Mouse (Mus musculus) heart, adult 2 months (tissue): ENCODE measurements at regions not wholly inside any gene's neighbourhood (a gene's known extent, or its start where the extent isn't known, plus 50 kb on each side); places are given as distances from the start of the nearest gene placed in this dataset.

ENCODE experiments used
- DNase-seq, 2 experiments: peaks; one replicate each; pipeline ENCODE4 v3.0.0; 2021
- H3K27ac ChIP-seq: fragments of 200-600 bp; 2 replicates; pipeline ENCODE4 v1.8.1; 2022
- H3K27me3 ChIP-seq: fragments of 200-500 bp; 2 replicates; pipeline ENCODE4 v1.6.1; 2012; ENCODE audit warnings: mild to moderate bottlenecking, low read length, inconsistent platforms, mixed read lengths; ENCODE audit not compliant: control insufficient read depth, insufficient read depth
- H3K36me3 ChIP-seq: fragments of 200-500 bp; 2 replicates; pipeline ENCODE4 v1.6.1; 2012; ENCODE audit warnings: low read length, inconsistent platforms; ENCODE audit not compliant: control insufficient read depth, insufficient read depth
- H3K4me1 ChIP-seq: fragments of 200-500 bp; 2 replicates; pipeline ENCODE4 v1.6.1; 2011; ENCODE audit warnings: low read length; ENCODE audit not compliant: control insufficient read depth, insufficient read depth
- H3K4me3 ChIP-seq: fragments of 200-600 bp; 2 replicates; pipeline ENCODE4 v1.8.1; 2022
- H3K79me2 ChIP-seq: fragments of 200-500 bp; replicated peaks from 2 replicates; pipeline ENCODE4 v1.6.1; 2012; ENCODE audit warnings: mild to moderate bottlenecking, inconsistent platforms, low read length, moderate library complexity, mixed read lengths; ENCODE audit not compliant: control insufficient read depth, insufficient read depth
- H3K9ac ChIP-seq: fragments of 200-500 bp; 2 replicates; pipeline ENCODE4 v1.6.1; 2012; ENCODE audit warnings: low read depth, mild to moderate bottlenecking, control low read depth, inconsistent platforms, low read length, mixed read lengths
- CTCF ChIP-seq: fragments of 200-600 bp; IDR thresholded peaks from 2 replicates; pipeline ENCODE4 v1.8.1; 2022; ENCODE audit warnings: antibody characterized with exemption, mild to moderate bottlenecking, moderate library complexity
- EP300 ChIP-seq: fragments of 200-500 bp; IDR thresholded peaks from 2 replicates; pipeline ENCODE4 v1.6.1; 2011; ENCODE audit warnings: low read depth, low read length, control low read depth; ENCODE audit not compliant: insufficient read depth
- POLR2A ChIP-seq: fragments of 200-500 bp; IDR thresholded peaks from 2 replicates; pipeline ENCODE4 v1.6.1; 2011; ENCODE audit warnings: mild to moderate bottlenecking, low read depth, low read length, control low read depth; ENCODE audit not compliant: insufficient read depth
- WGBS: fragments of 180-500 bp; shearing (Covaris S2); methylation state at CpG from one replicate; pipeline ENCODE4 v1.1.7; 2018; 5-methylcytosine and 5-hydroxymethylcytosine counted together
- intact Hi-C: fragments of 180-260 bp; cut with DNase I; formaldehyde crosslinking; loops from one replicate; pipeline ENCODE4 v1.15.1; 2025

DNA sequence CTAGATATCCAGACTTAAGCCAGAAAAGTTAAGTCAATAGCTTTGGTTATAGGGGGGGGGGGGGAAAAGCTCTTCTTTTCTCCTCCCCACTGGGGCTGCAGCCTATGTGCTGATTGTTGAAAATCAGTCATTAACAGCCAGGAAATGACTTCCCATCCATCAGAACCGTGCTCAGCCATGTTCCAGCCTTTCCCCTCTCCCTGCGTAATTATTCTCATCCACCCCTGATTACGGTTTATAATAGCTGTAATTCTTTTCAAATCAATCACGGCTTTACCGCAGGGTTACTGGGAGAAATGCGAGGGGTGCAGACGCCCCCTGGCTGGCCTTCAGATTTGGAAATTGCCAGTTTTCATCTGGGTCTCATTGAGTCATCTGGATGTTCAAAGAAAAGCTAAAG is 270.8 kb upstream of the Npvf start:
- peaks cover 2% of the 10 kb centered on the region; the same call in 1 of the 2 replicates for H3K27me3 ChIP-seq
- no peak overlapping the region for H3K27ac ChIP-seq
- 67% methylated on average over 7 of the region's 7 CpGs for WGBS
- no peak overlapping the region for H3K4me3 ChIP-seq
- no peak overlapping the region for H3K9ac ChIP-seq
- no peaks in the 10 kb centered on the region for H3K4me1 ChIP-seq
- intact Hi-C loops: no loop called here
- H3K79me2 ChIP-seq: no peaks in the 10 kb centered on the region
- no peak for DNase-seq
- no peaks in the 10 kb centered on the region for H3K36me3 ChIP-seq
- TF ChIP-seq CTCF (no peak), EP300 (no peak), POLR2A (no peak)

DNA sequence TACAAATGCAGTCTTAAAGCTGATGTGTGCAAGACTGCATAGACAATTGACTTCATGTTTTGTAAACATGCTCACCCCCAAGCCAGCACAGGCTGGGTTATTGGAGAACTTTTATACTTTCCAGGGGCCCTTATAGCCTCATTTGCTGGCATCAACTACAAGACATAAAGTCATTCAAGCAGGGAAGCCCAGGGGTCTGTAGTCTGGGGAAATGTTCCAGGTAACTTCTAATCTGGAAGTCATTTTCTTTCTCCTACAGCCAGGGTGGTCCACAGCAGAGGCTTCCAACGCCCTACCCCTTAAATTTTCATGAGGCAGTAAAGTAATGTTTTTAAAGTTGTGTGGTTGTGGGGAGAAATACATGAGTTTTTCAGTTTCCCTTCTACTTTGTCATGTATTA is 272.1 kb upstream of the Npvf start:
- intact Hi-C loops: no loop called here
- no peak for DNase-seq
- Histone ChIP-seq H3K27ac (no peak overlapping the region), H3K36me3 (no peaks in the 10 kb centered on the region), H3K9ac (no peak overlapping the region), H3K27me3 (peaks cover 2% of the 10 kb centered on the region; the same call in 1 of the 2 replicates), H3K4me3 (no peak overlapping the region), H3K79me2 (no peaks in the 10 kb centered on the region), H3K4me1 (no peaks in the 10 kb centered on the region)
- 81% methylated on average over 1 of the region's 1 CpGs for WGBS
- no peak for TF ChIP-seq EP300
- no peak for TF ChIP-seq CTCF
- TF ChIP-seq POLR2A: no peak

DNA sequence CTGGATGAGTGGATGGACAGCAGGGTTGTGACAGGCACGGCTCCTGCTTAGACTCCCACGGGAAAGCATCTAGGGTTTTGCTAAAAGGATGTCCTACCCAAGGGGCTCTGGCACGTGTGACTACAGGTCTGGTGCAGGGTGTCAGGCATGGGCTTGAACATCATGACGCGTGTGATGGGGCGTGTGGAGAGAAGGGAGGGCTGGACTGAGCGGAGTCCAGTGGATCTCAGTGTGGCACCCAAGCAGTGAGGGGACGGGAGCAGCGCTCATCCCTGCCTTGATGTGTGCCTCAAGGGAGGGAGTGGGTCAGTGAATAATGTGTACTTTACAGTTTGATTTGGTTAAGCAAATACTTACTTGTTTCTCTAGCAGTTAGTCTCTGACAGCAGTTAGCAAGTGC is 275.3 kb upstream of the Npvf start:
- no peak overlapping the region for H3K9ac ChIP-seq
- H3K27ac ChIP-seq: no peak overlapping the region
- H3K4me3 ChIP-seq: no peak overlapping the region
- no peaks in the 10 kb centered on the region for H3K79me2 ChIP-seq
- H3K4me1 ChIP-seq: no peaks in the 10 kb centered on the region
- H3K36me3 ChIP-seq: no peaks in the 10 kb centered on the region
- H3K27me3 ChIP-seq: no peaks in the 10 kb centered on the region
- intact Hi-C loops: no loop called here
- no peak for TF ChIP-seq CTCF
- TF ChIP-seq EP300: no peak
- no peak for TF ChIP-seq POLR2A
- 72% methylated on average over 9 of the region's 9 CpGs for WGBS
- no peak for DNase-seq

DNA sequence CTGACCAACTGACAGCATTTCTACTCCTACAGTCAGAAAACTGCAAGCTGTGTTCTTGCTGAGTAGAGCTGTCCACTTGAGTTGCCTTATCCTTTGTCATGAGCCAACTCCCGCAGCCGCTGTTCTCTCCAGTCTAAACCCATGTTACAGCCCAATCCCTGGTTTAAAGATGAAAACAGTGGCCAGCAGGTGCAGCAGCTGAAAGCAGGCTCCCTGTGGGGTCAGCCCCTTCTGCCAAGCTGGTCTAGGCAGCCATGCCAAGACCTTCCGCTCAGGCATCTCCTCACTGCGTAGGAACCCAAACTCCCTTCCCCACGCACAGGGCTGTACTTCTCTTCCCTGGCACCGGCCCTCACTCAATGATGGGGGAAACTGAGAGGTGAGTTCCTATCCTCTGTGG is 279.3 kb upstream of the Npvf start:
- WGBS: 87% methylated on average over 6 of the region's 6 CpGs
- intact Hi-C loops: no loop called here

DNA sequence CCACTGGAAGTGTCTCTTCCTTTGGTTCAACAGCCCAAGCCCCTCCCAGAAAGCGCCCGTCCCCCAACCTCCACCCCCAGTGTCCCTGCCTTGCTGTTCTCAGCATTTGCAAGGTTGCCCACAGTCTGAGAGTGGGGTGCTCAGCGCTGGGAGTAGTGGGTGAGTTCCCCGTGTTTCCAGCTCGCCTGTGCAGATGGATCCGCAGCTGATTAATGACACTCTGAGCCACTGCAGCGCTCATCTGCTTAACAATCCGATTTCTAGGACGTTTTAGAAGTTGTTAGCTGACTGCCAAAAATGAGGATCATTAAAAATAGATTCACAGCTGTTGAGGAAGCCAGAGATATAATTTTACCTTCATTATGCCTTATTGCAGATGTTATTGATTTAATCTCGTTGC is 280.0 kb upstream of the Npvf start:
- 0 out of 2 replicates have a peak, but pooled peaks cover 1% of the 10 kb centered on the region for H3K27me3 ChIP-seq

More for the DNA sequence above, 279.3 kb upstream of the Npvf start:
- Histone ChIP-seq H3K36me3 (no peaks in the 10 kb centered on the region), H3K27me3 (0 out of 2 replicates have a peak, but pooled peaks cover 1% of the 10 kb centered on the region), H3K79me2 (no peaks in the 10 kb centered on the region), H3K27ac (no peak overlapping the region), H3K4me3 (no peak overlapping the region), H3K4me1 (no peaks in the 10 kb centered on the region), H3K9ac (no peak overlapping the region)
- no peak for TF ChIP-seq CTCF
- DNase-seq: no peak

DNA sequence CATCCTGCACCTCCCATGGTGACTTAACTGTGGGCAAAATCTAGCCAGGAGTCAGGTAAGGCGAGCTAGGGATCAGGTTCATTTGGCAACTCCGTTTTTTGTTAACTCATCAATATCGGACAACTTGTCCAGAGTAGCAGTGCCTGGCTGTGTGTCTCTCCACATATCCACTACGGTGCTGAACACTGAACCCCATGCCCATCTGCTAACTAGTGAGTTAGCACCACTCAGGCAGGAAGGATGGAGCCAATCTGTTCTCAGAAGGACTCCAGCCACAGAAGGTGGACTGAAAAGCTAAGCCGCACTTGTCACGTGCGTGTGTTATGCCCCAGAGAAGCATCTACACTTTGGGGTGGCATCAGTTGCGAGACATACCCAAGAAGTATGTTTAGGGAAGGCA is 282.1 kb upstream of the Npvf start:
- Histone ChIP-seq H3K4me1 (peaks cover 1% of the 10 kb centered on the region; the same call in 1 of the 2 replicates), H3K9ac (no peak overlapping the region), H3K79me2 (no peaks in the 10 kb centered on the region), H3K27me3 (0 out of 2 replicates have a peak, but pooled peaks cover 1% of the 10 kb centered on the region), H3K27ac (no peak overlapping the region), H3K4me3 (no peak overlapping the region), H3K36me3 (no peaks in the 10 kb centered on the region)
- no peak for DNase-seq
- WGBS: 80% methylated on average over 8 of the region's 8 CpGs
- no peak for TF ChIP-seq CTCF
- TF ChIP-seq EP300: no peak
- no peak for TF ChIP-seq POLR2A
- intact Hi-C loops: no loop called here

More for the DNA sequence above, 280.0 kb upstream of the Npvf start:
- Histone ChIP-seq H3K9ac (no peak overlapping the region), H3K4me3 (no peak overlapping the region), H3K36me3 (no peaks in the 10 kb centered on the region), H3K79me2 (no peaks in the 10 kb centered on the region), H3K4me1 (peaks cover 1% of the 10 kb centered on the region; the same call in 1 of the 2 replicates), H3K27ac (no peak overlapping the region)
- WGBS: 68% methylated on average over 10 of the region's 10 CpGs
- intact Hi-C loops: no loop called here
- DNase-seq: no peak
- TF ChIP-seq CTCF (no peak), POLR2A (no peak)

DNA sequence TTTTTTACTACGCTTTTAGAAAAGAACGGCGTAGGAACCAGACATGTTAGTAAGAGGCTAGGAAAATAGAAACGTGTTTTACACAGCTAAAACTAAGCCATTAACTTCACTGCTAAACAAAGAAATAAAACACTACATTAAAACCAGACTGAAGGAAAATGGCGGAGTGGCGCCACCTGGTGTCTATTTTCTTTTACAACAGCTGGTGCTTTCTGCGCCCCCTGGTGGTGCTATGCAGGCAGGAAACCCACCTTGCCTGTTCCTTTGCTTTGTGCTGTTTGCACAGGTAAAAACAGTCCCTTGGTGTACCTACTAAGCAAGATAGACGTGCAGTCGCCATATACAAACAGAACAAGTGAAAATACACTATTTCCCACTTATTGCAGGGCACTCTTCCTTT is 282.9 kb upstream of the Npvf start:
- peaks cover 1% of the 10 kb centered on the region for H3K4me1 ChIP-seq
- intact Hi-C loops: loop anchor here (1.0 kb wide), 2 partner anchors 129 to 258 kb away; no protein-coding TSS in a partner anchor
- H3K4me3 ChIP-seq: no peak overlapping the region
- peak; percentile 54 to 82 for DNase-seq
- no peak overlapping the region for H3K9ac ChIP-seq
- H3K27ac ChIP-seq: no peak overlapping the region
- TF ChIP-seq CTCF (0 out of 2 replicates have a peak, but pooled peaks have one; percentile 100), POLR2A (no peak), EP300 (peak; percentile 89)
- H3K27me3 ChIP-seq: 0 out of 2 replicates have a peak, but pooled peaks cover 1% of the 10 kb centered on the region
- 24% methylated on average over 9 of the region's 9 CpGs for WGBS
- no peaks in the 10 kb centered on the region for H3K79me2 ChIP-seq
- no peaks in the 10 kb centered on the region for H3K36me3 ChIP-seq
